Mouse (Mus musculus): ENCODE results near the gene Bean1.

DNA sequence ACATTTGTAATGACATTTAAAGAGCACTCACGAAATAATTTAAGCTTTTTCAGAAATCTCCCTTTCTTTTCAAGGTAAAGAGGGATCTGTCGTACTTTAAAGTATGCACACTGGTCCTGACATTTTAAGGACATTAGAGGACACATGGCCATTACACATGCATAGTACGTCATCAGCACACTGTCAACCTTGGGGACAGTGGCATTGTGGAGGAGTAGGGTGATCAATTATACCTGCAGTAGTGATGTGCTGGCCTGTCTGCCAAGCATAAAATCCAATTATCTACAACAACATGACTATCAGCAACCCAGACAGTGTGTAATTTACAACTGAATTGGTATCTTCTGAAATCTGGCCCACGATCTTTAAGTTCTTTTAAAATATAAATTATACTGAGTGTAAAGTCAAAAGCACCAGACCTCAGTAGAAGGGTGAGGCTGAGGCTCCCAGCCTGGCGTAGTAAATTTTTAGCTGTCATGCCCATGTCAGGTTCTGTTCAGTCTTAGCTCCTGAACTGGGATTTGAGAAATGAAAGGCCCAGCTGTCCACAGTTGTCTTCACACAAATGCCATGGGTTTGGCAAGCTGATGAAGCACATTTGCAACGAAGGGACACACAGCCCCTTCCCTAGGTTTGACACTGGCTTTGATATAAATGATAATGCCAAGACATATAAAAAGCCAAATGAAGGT is 20.7 kb downstream of the Bean1 start:
- TF ChIP-seq POLR2A (IDR thresholded peaks at IDR 0.05; ENCODE audit: borderline replicate concordance, control insufficient read depth, low read depth, low read length): no peak
- TF ChIP-seq CTCF (IDR thresholded peaks at IDR 0.05; ENCODE audit: control insufficient read depth, insufficient read depth, low read length): no peak
